Mouse (Mus musculus) G1E-ER4 (cell line): ENCODE data around the gene Cd200r3. TPM values are rescaled to one million over a fixed set of nuclear protein-coding genes. Genes with fewer than 3 reads are reported as not detected.

Experiments used
- GATA1 ChIP-seq: IDR thresholded peaks from one replicate; pipeline ENCODE4 v1.8.0; 2012; ENCODE audit warnings: low read length, inconsistent platforms
- polyA plus RNA-seq: library from polyadenylated mRNA; stranded (reverse); fragments of >175 nt; gene quantifications from 2 replicates; pipeline ENCODE4 v1.2.3, GENCODE M21; 2012

The Cd200r3 gene
- 0.06 and 0.14 TPM in 2 replicates for polyA plus RNA-seq

- peak; percentile 34 for TF ChIP-seq GATA1
Observed at GRCm38 (mm10) chr16:44943468-44943867, at the start of gene Cd200r3. Gene Cd200r3, plus strand, starts transcription at chr16:44943678.

- no peak for TF ChIP-seq GATA1
Observed at GRCm38 (mm10) chr16:44932016-44932415, 11.5 kb upstream of the Cd200r3 start.

- TF ChIP-seq GATA1: no peak
Observed at GRCm38 (mm10) chr16:44951360-44952114, 8.1 kb downstream of the Cd200r3 start.

- TF ChIP-seq GATA1: no peak
Observed at GRCm38 (mm10) chr16:44962296-44962695, 18.8 kb downstream of the Cd200r3 start.

- TF ChIP-seq GATA1: peak; percentile 81
Observed at GRCm38 (mm10) chr16:44962777-44963176, 19.3 kb downstream of the Cd200r3 start.

- no peak for TF ChIP-seq GATA1
Observed at GRCm38 (mm10) chr16:44964526-44965374, 21.3 kb downstream of the Cd200r3 start.

GRCm38 (mm10) chr16:44965428-44965827, 21.9 kb downstream of the Cd200r3 start:
- no peak for TF ChIP-seq GATA1

GRCm38 (mm10) chr16:44965890-44966289, 22.4 kb downstream of the Cd200r3 start:
- no peak for TF ChIP-seq GATA1

- no peak for TF ChIP-seq GATA1
Observed at GRCm38 (mm10) chr16:44966891-44967290, 23.4 kb downstream of the Cd200r3 start.

- no peak for TF ChIP-seq GATA1
Observed at GRCm38 (mm10) chr16:44968113-44968512, 24.6 kb downstream of the Cd200r3 start.

GRCm38 (mm10) chr16:44970925-44971324, 27.4 kb downstream of the Cd200r3 start:
- TF ChIP-seq GATA1: no peak

- TF ChIP-seq GATA1: no peak
Observed at GRCm38 (mm10) chr16:44974042-44974441, 30.6 kb downstream of the Cd200r3 start.

GRCm38 (mm10) chr16:44976081-44976480, 32.6 kb downstream of the Cd200r3 start:
- TF ChIP-seq GATA1: no peak

GRCm38 (mm10) chr16:44976892-44977633, 33.6 kb downstream of the Cd200r3 start:
- TF ChIP-seq GATA1: no peak

GRCm38 (mm10) chr16:44978193-44978592, 34.7 kb downstream of the Cd200r3 start:
- no peak for TF ChIP-seq GATA1
